Mouse (Mus musculus) cerebellum, postnatal 25 days (tissue): Measurements from ENCODE around the gene Barhl1.

Experiments used
- DNase-seq, 2 experiments: peaks; one replicate each; pipeline ENCODE4 v3.0.0; 2021; ENCODE audit warnings: mixed read lengths in 2 of 2

The Barhl1 gene

GRCm38 (mm10) chr2:28860678-28861423 is 55.6 kb downstream of the Barhl1 start:
- no peak for DNase-seq

DNA sequence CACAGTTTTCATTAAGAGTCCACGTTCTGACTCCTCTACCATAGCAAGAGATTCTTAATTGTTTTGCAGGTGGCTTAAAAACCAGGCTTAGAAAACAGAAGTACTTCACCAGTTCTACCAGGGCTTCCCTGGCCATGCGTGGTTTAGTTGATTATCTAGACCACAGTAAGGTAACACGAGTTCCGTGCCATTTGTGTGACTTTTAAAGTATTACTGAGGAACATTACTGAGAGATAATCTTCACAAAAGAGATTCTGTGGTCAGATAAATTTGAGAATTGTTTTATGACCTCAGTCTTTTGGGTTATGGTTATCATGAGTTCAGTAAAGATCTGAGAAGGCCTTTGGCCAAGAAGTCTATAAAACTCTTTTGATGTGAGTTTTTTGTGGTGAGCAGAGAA is 57.2 kb downstream of the Barhl1 start:
- no peak for DNase-seq
